ENCODE assay signal across 16 mouse cellular contexts in the genomic region with DNA sequence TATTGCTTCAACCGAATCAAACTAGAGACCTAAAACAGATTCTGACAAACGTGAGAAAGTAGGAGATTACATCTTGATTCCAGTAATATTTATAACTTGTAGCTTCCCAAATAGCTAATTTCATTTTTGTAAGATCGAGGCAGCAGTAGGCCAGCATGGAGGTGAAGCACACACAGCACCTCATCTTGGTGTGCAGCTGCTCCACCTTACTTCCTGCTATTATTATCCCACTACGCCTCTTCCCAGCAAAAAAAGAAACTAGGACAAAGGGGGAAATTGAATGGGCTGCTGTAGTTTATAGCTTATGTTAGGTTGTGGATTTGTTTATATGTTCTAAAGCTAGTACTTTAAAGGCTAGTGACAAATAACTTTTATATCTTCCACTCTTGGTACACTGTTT. TPM values are rescaled to one million over a fixed set of nuclear protein-coding genes. Genes with fewer than 3 reads are reported as not detected.
DNase-seq lines count a peak whose midpoint lies in the region; ATAC-seq and TF ChIP-seq lines count a peak whose summit lies in the region.
"Had no signal": no experiment of that assay in that cellular context is flagged by ENCODE, and none has a peak within 500 bp of the region (broad histone marks: within the 10 kb centered on the region; RNA-seq: fewer than 3 reads in every experiment).

No protein-coding gene starts in this region.

- no peak overlapping the region for H3K4me3 ChIP-seq in gastrocnemius, adult 2 months
- H3K4me3 ChIP-seq in heart, postnatal 0 days (ENCODE audit: low read depth, low read length) = no peak overlapping the region
- no peak overlapping the region for H3K4me3 ChIP-seq in liver, postnatal 0 days (ENCODE audit: low read depth, low read length)
- no peak overlapping the region for H3K4me3 ChIP-seq in liver, embryonic 12.5 days
- H3K4me3 ChIP-seq: hindbrain, embryonic 13.5 days had no signal

- no peaks in the 10 kb centered on the region for H3K36me3 ChIP-seq in heart, postnatal 0 days (replicated peaks; ENCODE audit: control insufficient read depth, insufficient read depth, low read length)
- H3K36me3 ChIP-seq in liver, postnatal 0 days (replicated peaks; ENCODE audit: insufficient read depth, low read length) = no peaks in the 10 kb centered on the region
- H3K36me3 ChIP-seq in liver, embryonic 12.5 days = peaks cover 22% of the 10 kb centered on the region
- H3K36me3 ChIP-seq: hindbrain, embryonic 13.5 days had no signal

- TF ChIP-seq CTCF in gastrocnemius, adult 2 months (IDR thresholded peaks at IDR 0.05) = no peak
- TF ChIP-seq CTCF in heart, postnatal 0 days (IDR thresholded peaks at IDR 0.05; ENCODE audit: low read depth) = no peak
- no peak for TF ChIP-seq CTCF in liver, postnatal 0 days (IDR thresholded peaks at IDR 0.05; ENCODE audit: low read depth)

- no peak for ATAC-seq in heart, postnatal 0 days (ENCODE audit: insufficient read depth, low read depth)
- no peak for ATAC-seq in liver, postnatal 0 days
- no peak for ATAC-seq in liver, embryonic 12.5 days
- ATAC-seq: forebrain, postnatal 0 days; hindbrain, postnatal 0 days had no signal

- peaks cover 33% of the 10 kb centered on the region for H3K4me1 ChIP-seq in heart, postnatal 0 days (ENCODE audit: control insufficient read depth, insufficient read depth)
- H3K4me1 ChIP-seq in liver, postnatal 0 days (ENCODE audit: insufficient read depth) = peaks cover 14% of the 10 kb centered on the region
- H3K4me1 ChIP-seq in liver, embryonic 12.5 days = peaks cover 40% of the 10 kb centered on the region

- no peak overlapping the region for H3K9ac ChIP-seq in heart, postnatal 0 days (replicated peaks; ENCODE audit: low read depth, low read length)
- H3K9ac ChIP-seq in liver, postnatal 0 days (replicated peaks) = no peak overlapping the region; the same call in 1 of the 2 replicates
- no peak overlapping the region for H3K9ac ChIP-seq in liver, embryonic 12.5 days
- H3K9ac ChIP-seq: forebrain, postnatal 0 days; hindbrain, embryonic 13.5 days had no signal

- no peaks in the 10 kb centered on the region for H3K27me3 ChIP-seq in heart, postnatal 0 days (ENCODE audit: control insufficient read depth, insufficient read depth, low read length)
- H3K27me3 ChIP-seq in liver, postnatal 0 days (ENCODE audit: insufficient read depth, low read length) = no peaks in the 10 kb centered on the region
- no peaks in the 10 kb centered on the region for H3K27me3 ChIP-seq in liver, embryonic 12.5 days (replicated peaks)
- H3K27me3 ChIP-seq: hindbrain, embryonic 13.5 days had no signal

- H3K4me2 ChIP-seq in heart, postnatal 0 days (ENCODE audit: low read depth, low read length) = 0 out of 2 replicates have a peak overlapping the region, but pooled peaks have one; percentile 25
- H3K4me2 ChIP-seq in liver, postnatal 0 days (ENCODE audit: low read depth, low read length) = no peak overlapping the region
- no peak overlapping the region for H3K4me2 ChIP-seq in liver, embryonic 12.5 days
- H3K4me2 ChIP-seq: heart, embryonic 11.5 days; hindbrain, embryonic 13.5 days had no signal

- intact Hi-C loops in gastrocnemius, adult 2 months (cut with DNase I) = no loop called here

- peak overlapping the region; percentile 63 for H3K27ac ChIP-seq in gastrocnemius, adult 2 months
- H3K27ac ChIP-seq in heart, postnatal 0 days (ENCODE audit: low read depth) = peak overlapping the region; percentile 28
- H3K27ac ChIP-seq in liver, postnatal 0 days (ENCODE audit: low read depth) = peak overlapping the region; percentile 29; the same call in 1 of the 2 replicates
- H3K27ac ChIP-seq in liver, embryonic 12.5 days = no peak overlapping the region
- H3K27ac ChIP-seq: hindbrain, postnatal 0 days had no signal

- no peak for TF ChIP-seq EP300 in heart, postnatal 0 days (IDR thresholded peaks at IDR 0.05; ENCODE audit: low read depth)
- no peak for TF ChIP-seq EP300 in liver, postnatal 0 days (IDR thresholded peaks at IDR 0.05; ENCODE audit: low read depth)

- H3K9me3 ChIP-seq in heart, postnatal 0 days (replicated peaks; ENCODE audit: control insufficient read depth, low read length) = no peaks in the 10 kb centered on the region
- H3K9me3 ChIP-seq in liver, postnatal 0 days (ENCODE audit: low read length) = no peaks in the 10 kb centered on the region
- H3K9me3 ChIP-seq in liver, embryonic 12.5 days (replicated peaks) = no peaks in the 10 kb centered on the region
- H3K9me3 ChIP-seq: hindbrain, embryonic 13.5 days had no signal

- WGBS in heart, postnatal 0 days = 23% methylated on average over 4 of the region's 4 CpGs
- 58% methylated on average over 4 of the region's 4 CpGs for WGBS in liver, postnatal 0 days (ENCODE audit: insufficient replicate concordance)
- WGBS in liver, embryonic 12.5 days (ENCODE audit: insufficient replicate concordance) = 68% methylated on average over 4 of the region's 4 CpGs

- no peak for DNase-seq in gastrocnemius, adult 2 months
- DNase-seq in gastrocnemius, adult 18-20 months (ENCODE audit: low spot score) = no peak
- no peak for DNase-seq in heart, postnatal 0 days (ENCODE audit: low spot score)
- no peak for DNase-seq in heart, adult 9 months (ENCODE audit: low spot score in 2 of 2)
- no peak for DNase-seq in liver, postnatal 0 days
- peak; percentile 15 for DNase-seq in telencephalon, adult 2 months (ENCODE audit: low read depth, low spot score)
- DNase-seq in thymus, postnatal 14 days = no peak
- DNase-seq: adrenal gland, adult 2 months; adrenal gland, postnatal 25 days; cerebellum, postnatal 10 days; forebrain, postnatal 0 days; gastrocnemius, postnatal 14 days had no signal

RNA-seq across cellular contexts. Expression of gene Setd5, which starts 7.4 kb away (rescaled TPM):
- total RNA-seq in gastrocnemius, adult 2 months (2021) = 10 to 100 TPM; 28.4 to 29.3 TPM
- 10 to 100 TPM; 22.0 to 23.4 TPM for total RNA-seq in gastrocnemius, adult 18-20 months (2021)
- 55.0 and 62.3 TPM in 2 replicates for total RNA-seq in heart, postnatal 0 days (2014; rRNA removed; ENCODE audit: low replicate concordance)
- polyA plus RNA-seq in heart, postnatal 0 days (2015; fragmentation: Nextera tagmentation; extraction: Ambion mirVana) = 27.5 and 28.1 TPM in 2 replicates
- polyA plus RNA-seq in liver, postnatal 0 days (2015; fragmentation: Nextera tagmentation; extraction: Ambion mirVana) = 17.3 and 19.7 TPM in 2 replicates
- polyA plus RNA-seq in liver, embryonic 12.5 days (2016; fragmentation: Nextera tagmentation; extraction: Ambion mirVana) = 27.2 and 30.1 TPM in 2 replicates

RNA-seq across cellular contexts. Expression of gene Thumpd3, which starts 38.6 kb away (rescaled TPM):
- total RNA-seq in gastrocnemius, adult 2 months (2021) = 10 to 100 TPM; 13.7 to 14.5 TPM
- total RNA-seq in gastrocnemius, adult 18-20 months (2021) = 10 to 100 TPM; 14.2 to 14.5 TPM
- 22.6 and 29.8 TPM in 2 replicates for total RNA-seq in heart, postnatal 0 days (2014; rRNA removed; ENCODE audit: low replicate concordance)
- 28.3 and 28.8 TPM in 2 replicates for polyA plus RNA-seq in heart, postnatal 0 days (2015; fragmentation: Nextera tagmentation; extraction: Ambion mirVana)
- 23.8 and 25.1 TPM in 2 replicates for polyA plus RNA-seq in liver, postnatal 0 days (2015; fragmentation: Nextera tagmentation; extraction: Ambion mirVana)
- polyA plus RNA-seq in liver, embryonic 12.5 days (2016; fragmentation: Nextera tagmentation; extraction: Ambion mirVana) = 53.1 and 57.0 TPM in 2 replicates
